Mouse (Mus musculus) neural tube, embryonic 14.5 days (tissue): ENCODE results near the gene Tuba1c. TPM values are rescaled to one million over a fixed set of nuclear protein-coding genes. Genes with fewer than 3 reads are reported as not detected.
"Not testable (repeated sequence)": the region's sequence is repeated elsewhere in the genome, so short reads cannot be mapped to it uniquely, and the experiment has no call there.

Experiments
- ATAC-seq: fragments of 200-750 bp; cut with Nextera tagmentation; 2 replicates; pipeline ENCODE4 v1.8.0; 2017; ENCODE audit warnings: low read depth, mild to moderate bottlenecking, moderate TSS enrichment, moderate library complexity
- H3K27ac ChIP-seq: fragments of 300-500 bp; sonication (generic); 2 replicates; pipeline ENCODE4 v1.5.1; 2014; ENCODE audit warnings: low read depth, mild to moderate bottlenecking, control low read depth, low read length, moderate library complexity, mixed read lengths
- H3K27me3 ChIP-seq: fragments of 300-500 bp; sonication (generic); 2 replicates; pipeline ENCODE4 v1.6.1; 2014; ENCODE audit warnings: low read length; ENCODE audit not compliant: control insufficient read depth, insufficient read depth
- H3K36me3 ChIP-seq: fragments of 300-500 bp; sonication (generic); 2 replicates; pipeline ENCODE4 v1.6.1; 2014; ENCODE audit warnings: low read length, mixed read lengths; ENCODE audit not compliant: control insufficient read depth, insufficient read depth
- H3K4me1 ChIP-seq: fragments of 300-500 bp; sonication (generic); 2 replicates; pipeline ENCODE4 v1.6.1; 2014; ENCODE audit warnings: low read length; ENCODE audit not compliant: control insufficient read depth, insufficient read depth
- H3K4me2 ChIP-seq: fragments of 300-500 bp; sonication (generic); 2 replicates; pipeline ENCODE4 v1.6.1; 2014; ENCODE audit warnings: mild to moderate bottlenecking, low read depth, low read length, control low read depth
- H3K4me3 ChIP-seq: fragments of 300-500 bp; sonication (generic); 2 replicates; pipeline ENCODE4 v1.5.1; 2014; ENCODE audit warnings: low read depth, low read length, control low read depth, mixed read lengths
- H3K9ac ChIP-seq: fragments of 300-500 bp; sonication (generic); replicated peaks from 2 replicates; pipeline ENCODE4 v1.6.1; 2014; ENCODE audit warnings: low read depth, mild to moderate bottlenecking, control low read depth, low read length, mixed read lengths
- H3K9me3 ChIP-seq: fragments of 300-500 bp; sonication (generic); 2 replicates; pipeline ENCODE4 v1.6.1; 2016; ENCODE audit warnings: low read length; ENCODE audit not compliant: control insufficient read depth
- whole genome bisulfite sequencing: fragments of 180-500 bp; shearing (Covaris S2); extraction: QIAGEN DNeasy Blood & Tissue Kit; methylation state at CpG from one replicate; pipeline ENCODE4 v1.1.7; 2014; 5-methylcytosine and 5-hydroxymethylcytosine counted together
- polyA plus RNA-seq: library from polyadenylated mRNA; unstranded; fragments of >200 nt; fragmentation: Nextera tagmentation; extraction: Ambion mirVana; gene quantifications from 2 replicates; pipeline ENCODE4 v1.2.1, GENCODE M21; 2014

Gene Tuba1c
- polyA plus RNA-seq, 1 experiment from 2014 or later, result 7.3 TPM

DNA sequence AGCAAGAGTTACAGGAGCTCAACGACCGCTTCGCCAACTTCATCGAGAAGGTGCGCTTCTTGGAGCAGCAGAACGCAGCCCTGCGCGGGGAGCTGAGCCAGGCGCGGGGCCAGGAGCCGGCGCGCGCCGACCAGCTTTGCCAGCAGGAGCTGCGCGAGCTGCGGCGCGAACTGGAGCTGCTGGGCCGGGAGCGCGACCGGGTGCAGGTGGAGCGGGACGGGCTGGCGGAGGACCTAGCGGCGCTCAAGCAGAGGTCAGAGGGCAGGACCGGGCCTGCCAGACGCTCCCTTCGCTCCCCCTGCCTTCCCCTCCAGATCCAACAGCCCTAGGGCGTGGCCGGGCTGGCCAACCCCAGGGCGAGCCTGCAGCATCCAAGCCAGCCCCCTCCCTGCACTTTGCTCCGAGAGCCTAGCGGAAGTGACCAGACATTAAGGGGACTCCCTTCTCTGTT, 25.8 kb downstream of the Tuba1c start:
- peak overlapping the region; percentile 42 for H3K9ac ChIP-seq
- no peaks in the 10 kb centered on the region for H3K9me3 ChIP-seq
- H3K4me1 ChIP-seq, result peaks cover 8% of the 10 kb centered on the region
- 0% methylated on average over 37 of the region's 37 CpGs for WGBS
- peak overlapping the region; percentile 31 for H3K4me3 ChIP-seq
- H3K27ac ChIP-seq, result no peak overlapping the region; the same call in 1 of the 2 replicates
- ATAC-seq, result no peak
- H3K36me3 ChIP-seq, result no peaks in the 10 kb centered on the region
- H3K4me2 ChIP-seq, result peak overlapping the region; percentile 56
- peaks cover 56% of the 10 kb centered on the region for H3K27me3 ChIP-seq

DNA sequence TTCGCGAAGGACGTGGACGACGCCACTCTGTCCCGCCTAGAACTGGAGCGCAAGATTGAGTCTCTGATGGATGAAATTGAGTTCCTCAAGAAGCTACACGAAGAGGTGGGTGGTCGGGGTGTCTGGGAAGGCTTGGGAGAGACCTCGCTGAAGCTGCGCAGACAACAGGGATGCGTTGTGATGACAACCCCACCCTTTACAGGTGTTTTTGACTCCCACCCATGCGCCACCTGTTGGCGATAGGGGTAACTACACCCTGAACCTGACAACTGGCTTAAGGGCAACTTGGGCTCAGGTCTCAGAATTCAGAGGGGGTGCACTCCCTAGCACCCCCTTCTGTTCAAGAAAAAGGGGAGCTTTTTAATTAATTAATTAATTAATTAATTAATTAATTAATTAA, 26.6 kb downstream of the Tuba1c start:
- WGBS, result 5% methylated on average over 14 of the region's 14 CpGs
- Histone ChIP-seq H3K36me3 (no peaks in the 10 kb centered on the region), H3K4me1 (peaks cover 8% of the 10 kb centered on the region), H3K27ac (no peak overlapping the region), H3K27me3 (peaks cover 56% of the 10 kb centered on the region), H3K9me3 (no peaks in the 10 kb centered on the region), H3K4me2 (no peak overlapping the region; the same call in 1 of the 2 replicates), H3K9ac (no peak overlapping the region), H3K4me3 (peak overlapping the region; percentile 31; the same call in 1 of the 2 replicates)
- no peak for ATAC-seq

DNA sequence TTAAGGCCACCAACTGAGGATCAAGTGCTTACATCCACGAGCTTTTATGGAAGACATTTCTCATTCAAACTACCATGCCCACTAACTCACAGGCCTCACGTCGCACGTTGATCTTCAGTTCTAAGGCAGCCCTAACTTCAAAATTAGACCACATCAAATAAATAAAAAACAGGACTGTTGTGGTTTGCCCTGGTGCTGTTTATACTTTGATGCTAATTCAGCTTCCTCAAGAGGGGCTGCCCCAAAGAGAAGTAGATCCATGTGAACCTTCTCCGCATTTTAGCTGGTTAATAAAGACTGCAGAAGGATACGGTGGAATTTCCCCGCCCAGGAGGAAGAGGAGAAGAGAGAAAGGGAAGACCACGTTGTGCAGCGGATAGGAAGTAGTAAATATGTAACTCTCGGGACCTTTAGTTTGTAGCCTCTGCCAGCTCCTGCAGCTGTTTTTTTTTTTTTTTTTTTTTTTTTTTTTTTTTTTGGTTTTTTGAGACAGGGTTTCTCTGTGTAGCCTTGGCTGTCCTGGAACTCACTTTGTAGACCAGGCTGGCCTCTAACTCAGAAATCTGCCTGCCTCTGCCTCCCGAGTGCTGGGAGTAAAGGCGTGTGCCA, 36.0 kb downstream of the Tuba1c start:
- Histone ChIP-seq H3K9ac (no peak overlapping the region), H3K27me3 (no peaks in the 10 kb centered on the region), H3K4me2 (no peak overlapping the region), H3K4me1 (no peaks in the 10 kb centered on the region), H3K9me3 (no peaks in the 10 kb centered on the region), H3K4me3 (no peak overlapping the region), H3K27ac (no peak overlapping the region), H3K36me3 (no peaks in the 10 kb centered on the region)
- ATAC-seq, result no peak
- 75% methylated on average over 12 of the region's 12 CpGs for WGBS

DNA sequence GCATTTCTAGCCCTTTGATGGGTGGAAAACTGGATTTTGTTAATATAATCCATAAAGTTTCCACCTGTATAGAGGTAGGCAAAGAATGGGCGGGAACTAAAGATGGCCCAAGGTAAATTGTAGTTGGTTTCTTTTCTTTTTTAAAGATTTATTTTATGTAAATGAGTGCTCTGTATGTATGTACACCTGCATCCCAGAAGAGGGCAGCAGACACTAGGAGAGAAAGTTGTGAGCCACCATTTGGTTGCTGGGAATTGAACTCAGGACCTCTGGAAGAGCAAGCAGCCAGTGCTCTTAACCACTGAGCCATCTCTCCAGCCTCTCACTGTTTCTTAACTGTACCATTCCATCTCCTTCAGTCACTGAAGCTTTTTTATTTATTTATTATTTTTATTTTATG, 42.3 kb downstream of the Tuba1c start:
- ATAC-seq, result no peak
- Histone ChIP-seq H3K27ac (no peak overlapping the region), H3K4me1 (peaks cover 9% of the 10 kb centered on the region; the same call in 1 of the 2 replicates), H3K27me3 (no peaks in the 10 kb centered on the region), H3K4me3 (no peak overlapping the region), H3K9ac (no peak overlapping the region), H3K36me3 (no peaks in the 10 kb centered on the region), H3K4me2 (no peak overlapping the region), H3K9me3 (no peaks in the 10 kb centered on the region)
- 88% methylated on average over 1 of the region's 1 CpGs for WGBS

DNA sequence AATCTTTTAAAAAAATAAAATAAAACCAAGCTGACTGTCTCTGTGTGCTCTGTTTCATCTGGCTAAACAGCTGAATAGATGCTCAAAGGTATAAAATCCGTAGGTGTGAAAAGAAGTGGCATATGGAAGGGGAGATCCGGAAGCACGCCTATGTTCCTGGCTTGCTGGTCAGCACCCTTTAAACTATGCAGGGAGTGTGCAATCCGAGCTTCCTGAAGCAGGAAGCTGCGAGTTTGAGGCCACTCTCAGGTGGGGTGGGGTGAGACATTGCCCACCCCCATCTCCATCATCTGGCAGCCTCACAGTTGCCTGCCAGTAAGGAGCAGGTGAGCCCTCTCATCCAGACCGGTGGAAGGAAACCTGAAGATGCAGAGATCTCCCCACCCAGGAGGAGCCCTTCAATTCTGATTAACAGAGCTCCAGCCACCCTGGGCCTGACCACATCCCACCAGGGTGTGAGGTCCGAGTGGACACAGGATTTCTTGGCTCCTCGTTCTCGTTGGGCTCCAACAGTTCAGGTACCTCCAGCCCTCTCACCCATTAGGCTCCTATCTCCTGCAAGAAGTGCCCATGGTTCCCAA, 44.4 kb downstream of the Tuba1c start, which contains the start of gene Troap:
Gene Troap, plus strand, starts transcription at position 557 of the 581 bp plus-strand sequence.
- 17% methylated on average over 9 of the region's 9 CpGs for WGBS
- H3K4me2 ChIP-seq, result peak within 1 kb of the TSS; percentile 97
- ATAC-seq, result no peak; the same call in 1 of the 2 replicates
- no peaks in the 10 kb centered on the region for H3K36me3 ChIP-seq
- no peaks in the 10 kb centered on the region for H3K9me3 ChIP-seq
- peak within 1 kb of the TSS; percentile 92 for H3K27ac ChIP-seq
- peaks cover 9% of the 10 kb centered on the region; the same call in 1 of the 2 replicates for H3K4me1 ChIP-seq
- H3K27me3 ChIP-seq, result no peaks in the 10 kb centered on the region
- peak within 1 kb of the TSS; percentile 47 for H3K4me3 ChIP-seq
- H3K9ac ChIP-seq, result peak within 1 kb of the TSS; percentile 83

DNA sequence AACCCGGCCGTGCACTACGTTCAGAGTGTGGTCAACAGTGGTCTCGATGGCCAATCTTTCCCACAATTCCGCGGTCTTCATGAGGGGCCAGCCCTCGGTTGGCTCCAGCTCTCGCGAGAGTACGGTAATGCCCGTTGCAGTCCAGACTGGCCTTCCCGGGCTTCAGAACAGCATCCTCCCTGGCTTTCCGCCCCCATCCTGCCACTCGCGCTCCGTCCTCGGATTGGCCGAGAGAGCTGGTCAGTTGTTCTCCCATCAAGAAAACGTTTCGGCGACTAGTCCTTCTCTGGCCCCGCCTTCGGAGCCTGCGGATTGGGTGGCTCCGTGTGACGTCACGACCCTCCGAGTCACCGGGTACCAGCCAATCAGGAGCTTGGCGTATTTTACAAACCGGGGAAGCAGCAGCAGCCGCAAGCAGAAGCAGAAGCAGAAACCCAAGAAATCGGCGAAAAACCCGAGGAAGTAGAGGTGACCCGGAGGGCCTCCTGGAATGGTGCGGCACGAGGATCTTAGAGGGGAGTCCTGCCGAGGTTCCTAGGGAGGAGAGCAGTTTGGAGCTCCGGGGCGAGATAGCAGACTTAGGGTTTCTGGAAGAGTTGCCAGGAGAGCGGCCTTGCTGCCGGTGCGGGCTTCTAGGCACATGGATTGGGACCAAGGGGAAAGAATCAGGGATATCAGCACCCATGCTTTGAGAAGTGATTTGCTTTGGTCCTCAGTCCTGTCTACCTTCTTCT, 45.1 kb downstream of the Tuba1c start:
- ATAC-seq, result peak; percentile 97
- H3K4me2 ChIP-seq, result peak overlapping the region; percentile 97
- H3K27me3 ChIP-seq, result no peaks in the 10 kb centered on the region
- peak overlapping the region; percentile 47 for H3K4me3 ChIP-seq
- H3K4me1 ChIP-seq, result peaks cover 9% of the 10 kb centered on the region; the same call in 1 of the 2 replicates
- peak overlapping the region; percentile 92 for H3K27ac ChIP-seq
- H3K9ac ChIP-seq, result peak overlapping the region; percentile 83
- no peaks in the 10 kb centered on the region for H3K36me3 ChIP-seq
- no peaks in the 10 kb centered on the region for H3K9me3 ChIP-seq
- under 1% methylated on average over 44 of the region's 44 CpGs for WGBS

DNA sequence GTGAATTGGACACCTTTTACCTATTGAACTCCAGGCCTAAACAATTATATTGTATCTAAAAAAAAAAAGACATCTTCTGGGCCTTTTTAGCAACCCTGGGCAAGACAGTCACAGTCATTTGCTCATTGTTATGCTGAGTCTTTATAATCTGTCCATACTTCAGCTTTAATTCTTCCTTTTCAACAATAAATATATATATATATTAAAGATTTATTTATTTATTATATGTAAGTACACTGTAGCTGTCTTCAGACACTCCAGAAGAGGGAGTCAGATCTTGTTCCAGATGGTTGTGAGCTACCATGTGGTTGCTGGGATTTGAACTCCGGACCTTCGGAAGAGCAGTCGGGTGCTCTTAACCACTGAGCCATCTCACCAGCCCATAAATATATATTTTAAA, 46.3 kb downstream of the Tuba1c start:
- H3K27me3 ChIP-seq, H3K4me2 ChIP-seq, H3K9me3 ChIP-seq, H3K4me3 ChIP-seq, H3K9ac ChIP-seq, H3K4me1 ChIP-seq, ATAC-seq, H3K27ac ChIP-seq, H3K36me3 ChIP-seq: not testable (repeated sequence)
- 99% methylated on average over 3 of the region's 3 CpGs for WGBS

DNA sequence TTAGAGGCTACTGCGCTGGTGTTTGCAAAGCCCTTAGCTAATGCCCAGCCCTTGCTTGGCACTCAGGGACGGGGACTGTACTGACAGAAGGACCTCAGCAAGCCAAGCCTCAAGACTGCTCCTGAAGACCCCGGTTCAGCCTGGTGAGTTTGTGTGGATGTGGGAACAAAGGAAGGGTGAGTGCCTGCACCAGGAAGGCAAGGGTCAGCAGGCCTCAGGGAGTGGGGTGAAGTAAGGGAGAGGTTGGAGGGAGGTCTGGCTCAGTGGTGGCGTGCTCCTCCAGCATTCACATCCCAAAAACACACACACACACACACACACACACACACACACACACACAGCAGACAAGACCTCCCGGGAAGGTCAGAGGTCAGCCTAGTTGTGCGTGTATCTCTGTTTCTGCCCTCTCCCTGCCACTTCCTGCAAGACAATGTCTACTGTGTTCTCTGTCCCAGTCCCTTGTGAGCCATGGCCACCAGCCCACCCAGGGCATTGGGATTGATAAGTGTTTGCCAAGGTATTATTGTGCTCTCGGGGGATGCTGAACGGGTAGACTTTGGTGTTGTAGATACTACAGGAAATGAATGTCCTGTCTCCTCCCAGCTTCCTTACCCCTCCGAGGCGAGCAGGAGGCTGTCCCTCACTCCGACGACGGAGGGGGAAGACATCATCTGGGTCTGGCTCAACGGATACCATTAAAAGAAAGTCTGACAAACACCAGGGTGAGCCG, 48.7 kb downstream of the Tuba1c start:
- Histone ChIP-seq H3K4me1 (peaks cover 9% of the 10 kb centered on the region; the same call in 1 of the 2 replicates), H3K36me3 (no peaks in the 10 kb centered on the region), H3K4me3 (no peak overlapping the region), H3K4me2 (no peak overlapping the region), H3K9ac (no peak overlapping the region), H3K27ac (no peak overlapping the region), H3K27me3 (no peaks in the 10 kb centered on the region), H3K9me3 (no peaks in the 10 kb centered on the region)
- ATAC-seq, result no peak
- WGBS, result 80% methylated on average over 15 of the region's 15 CpGs
